ENCODE assay signal across 14 mouse cellular contexts in genomic region chr10:10947531-10947930, GRCm38 (mm10).
"Had no signal": no experiment of that assay in that cellular context is flagged by ENCODE, and none has a peak within 500 bp of the region (broad histone marks: within the 10 kb centered on the region; RNA-seq: fewer than 3 reads in every experiment).

No protein-coding gene starts in this region.

- DNase-seq: lung, adult 18-20 months; lung, embryonic 14.5 days; lung, postnatal 10 days; lung, postnatal 4 days; retina, postnatal 1 day; right cerebral cortex, adult 18-20 months; right cerebral cortex, postnatal 25 days; right cerebral cortex, postnatal 4 days; spleen, adult 18-20 months; thymus, adult 18-20 months; thymus, postnatal 14 days; thymus, postnatal 36 days had no signal

- ATAC-seq: midbrain, embryonic 13.5 days; midbrain, embryonic 16.5 days had no signal
